Mouse (Mus musculus): ENCODE measurements at regions not wholly inside any gene's neighbourhood (a gene's known extent, or its start where the extent isn't known, plus 50 kb on each side); places are given as distances from the start of the nearest gene placed in this dataset.

DNA sequence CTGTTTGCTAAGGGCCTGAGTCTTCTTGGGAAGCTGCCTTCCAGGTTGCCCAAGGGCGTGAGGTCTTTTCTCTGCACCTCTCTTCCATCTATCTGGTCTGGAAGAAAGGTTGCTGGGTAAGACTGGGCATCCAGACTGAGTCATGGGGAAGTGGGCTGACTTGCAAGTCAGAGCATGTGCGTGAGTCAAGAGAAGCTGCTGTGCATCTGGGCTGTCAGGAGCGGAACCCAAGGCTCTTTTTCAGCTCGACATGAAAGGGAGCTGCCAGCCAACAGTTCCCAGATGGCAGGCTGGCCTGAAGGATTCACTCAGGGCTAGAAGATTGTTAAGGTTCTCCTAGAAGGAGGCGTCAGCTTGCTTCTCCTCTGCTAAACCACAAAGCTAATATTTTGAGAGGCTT is 129.3 kb upstream of the Lrig1 start:
- no peak for TF ChIP-seq EP300 (IDR thresholded peaks at IDR 0.05)
- no peak for TF ChIP-seq CTCF (IDR thresholded peaks at IDR 0.05)
- H3K9me3 ChIP-seq (ENCODE audit: low read length), result no peaks in the 10 kb centered on the region
- no peak overlapping the region for H3K4me2 ChIP-seq (replicated peaks; ENCODE audit: low read depth, low read length)
- H3K4me3 ChIP-seq (ENCODE audit: low read depth, low read length), result no peak overlapping the region
- no peak overlapping the region for H3K27ac ChIP-seq (ENCODE audit: low read length)
- no peak overlapping the region for H3K9ac ChIP-seq (replicated peaks; ENCODE audit: low read depth)
- DNase-seq (ENCODE audit: low spot score) (no peak), ATAC-seq (no peak)
- no peaks in the 10 kb centered on the region for H3K4me1 ChIP-seq (ENCODE audit: insufficient read depth, low read depth, low read length)
- no peaks in the 10 kb centered on the region for H3K36me3 ChIP-seq (ENCODE audit: insufficient read depth, low read length)
- no peaks in the 10 kb centered on the region for H3K27me3 ChIP-seq (replicated peaks; ENCODE audit: insufficient read depth, low read length)
- WGBS, result 78% methylated on average over 5 of the region's 5 CpGs

GRCm38 (mm10) chr6:94826656-94827055 is 126.7 kb upstream of the Lrig1 start:
- Histone ChIP-seq H3K4me3 (ENCODE audit: low read depth, low read length) (no peak overlapping the region), H3K36me3 (ENCODE audit: insufficient read depth, low read length) (no peaks in the 10 kb centered on the region), H3K27me3 (replicated peaks; ENCODE audit: insufficient read depth, low read length) (no peaks in the 10 kb centered on the region), H3K9ac (replicated peaks; ENCODE audit: low read depth) (no peak overlapping the region), H3K4me2 (replicated peaks; ENCODE audit: low read depth, low read length) (no peak overlapping the region), H3K4me1 (ENCODE audit: insufficient read depth, low read depth, low read length) (no peaks in the 10 kb centered on the region), H3K27ac (ENCODE audit: low read length) (no peak overlapping the region), H3K9me3 (ENCODE audit: low read length) (no peaks in the 10 kb centered on the region)
- no peak for TF ChIP-seq CTCF (IDR thresholded peaks at IDR 0.05)
- TF ChIP-seq EP300 (IDR thresholded peaks at IDR 0.05), result no peak
- DNase-seq (ENCODE audit: low spot score) (peak; percentile 80), ATAC-seq (no peak)
- WGBS, result 63% methylated on average over 2 of the region's 2 CpGs

- Histone ChIP-seq H3K9ac (replicated peaks; ENCODE audit: low read depth) (no peak overlapping the region), H3K27me3 (replicated peaks; ENCODE audit: insufficient read depth, low read length) (no peaks in the 10 kb centered on the region), H3K4me3 (ENCODE audit: low read depth, low read length) (no peak overlapping the region), H3K9me3 (ENCODE audit: low read length) (no peaks in the 10 kb centered on the region), H3K4me2 (replicated peaks; ENCODE audit: low read depth, low read length) (no peak overlapping the region), H3K4me1 (ENCODE audit: insufficient read depth, low read depth, low read length) (peaks cover 2% of the 10 kb centered on the region; the same call in 1 of the 2 replicates), H3K27ac (ENCODE audit: low read length) (no peak overlapping the region), H3K36me3 (ENCODE audit: insufficient read depth, low read length) (no peaks in the 10 kb centered on the region)
- ATAC-seq (no peak), DNase-seq (ENCODE audit: low spot score) (no peak)
- TF ChIP-seq CTCF (IDR thresholded peaks at IDR 0.05) (no peak), EP300 (IDR thresholded peaks at IDR 0.05) (no peak)
- 28% methylated on average over 6 of the region's 6 CpGs for WGBS
Observed at GRCm38 (mm10) chr6:94818220-94818619, 118.3 kb upstream of the Lrig1 start.

- DNase-seq (ENCODE audit: low spot score), result peak; percentile 55
- peak; percentile 62 for ATAC-seq
Observed at GRCm38 (mm10) chr6:94816161-94816560, 116.2 kb upstream of the Lrig1 start.

GRCm38 (mm10) chr6:94814711-94815110 is 114.8 kb upstream of the Lrig1 start:
- no peak overlapping the region for H3K4me2 ChIP-seq (replicated peaks; ENCODE audit: low read depth, low read length)
- no peaks in the 10 kb centered on the region for H3K27me3 ChIP-seq (replicated peaks; ENCODE audit: insufficient read depth, low read length)
- TF ChIP-seq EP300 (IDR thresholded peaks at IDR 0.05) (no peak), CTCF (IDR thresholded peaks at IDR 0.05) (no peak)
- peaks cover 2% of the 10 kb centered on the region; the same call in 1 of the 2 replicates for H3K4me1 ChIP-seq (ENCODE audit: insufficient read depth, low read depth, low read length)
- H3K36me3 ChIP-seq (ENCODE audit: insufficient read depth, low read length), result no peaks in the 10 kb centered on the region
- no peak overlapping the region for H3K4me3 ChIP-seq (ENCODE audit: low read depth, low read length)
- no peak overlapping the region for H3K27ac ChIP-seq (ENCODE audit: low read length)
- no peak overlapping the region for H3K9ac ChIP-seq (replicated peaks; ENCODE audit: low read depth)
- DNase-seq (ENCODE audit: low spot score) (no peak), ATAC-seq (no peak)
- WGBS, result 45% methylated on average over 3 of the region's 3 CpGs
- no peaks in the 10 kb centered on the region for H3K9me3 ChIP-seq (ENCODE audit: low read length)

More at GRCm38 (mm10) chr6:94816161-94816560, 116.2 kb upstream of the Lrig1 start:
- Histone ChIP-seq H3K9me3 (ENCODE audit: low read length) (no peaks in the 10 kb centered on the region), H3K9ac (replicated peaks; ENCODE audit: low read depth) (no peak overlapping the region), H3K4me3 (ENCODE audit: low read depth, low read length) (no peak overlapping the region), H3K27me3 (replicated peaks; ENCODE audit: insufficient read depth, low read length) (no peaks in the 10 kb centered on the region), H3K27ac (ENCODE audit: low read length) (no peak overlapping the region), H3K4me2 (replicated peaks; ENCODE audit: low read depth, low read length) (no peak overlapping the region), H3K4me1 (ENCODE audit: insufficient read depth, low read depth, low read length) (peaks cover 2% of the 10 kb centered on the region; the same call in 1 of the 2 replicates), H3K36me3 (ENCODE audit: insufficient read depth, low read length) (no peaks in the 10 kb centered on the region)
- TF ChIP-seq EP300 (IDR thresholded peaks at IDR 0.05) (no peak), CTCF (IDR thresholded peaks at IDR 0.05) (no peak)
- 13% methylated on average over 5 of the region's 5 CpGs for WGBS

DNA sequence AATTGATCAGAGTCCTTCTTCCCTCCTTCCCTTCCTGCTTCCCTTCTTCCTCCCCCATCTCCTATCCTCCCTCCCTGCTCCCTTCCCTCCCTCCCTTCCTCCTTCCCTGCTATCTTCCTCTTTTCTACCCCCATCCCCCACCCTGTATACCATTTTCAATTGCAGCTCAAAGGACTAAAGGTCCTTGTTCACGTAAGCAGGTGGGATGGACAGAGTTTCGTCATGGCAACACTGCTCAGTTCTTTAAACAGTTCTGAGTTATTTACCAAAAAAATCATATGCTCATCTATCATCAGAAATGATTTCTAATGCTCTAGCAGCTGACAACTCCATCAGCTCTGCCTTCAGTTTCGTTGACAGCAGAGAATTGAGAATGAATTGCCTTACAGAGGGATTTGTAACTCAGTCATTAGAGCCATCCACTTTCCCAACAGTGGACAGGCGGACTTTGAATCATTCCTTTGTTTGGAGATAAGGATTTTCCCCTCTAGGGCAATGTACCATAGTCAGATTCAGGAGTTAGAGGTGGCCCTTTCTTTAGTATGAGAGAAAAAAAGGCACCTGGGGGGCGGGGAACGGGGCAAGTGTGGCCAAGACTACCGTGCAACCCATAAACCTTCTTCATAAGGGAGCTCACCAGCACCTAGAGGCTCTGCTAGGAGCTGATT is 113.7 kb upstream of the Lrig1 start:
- no peak for ATAC-seq
- H3K9me3 ChIP-seq (ENCODE audit: low read length), result no peaks in the 10 kb centered on the region
- 53% methylated on average over 7 of the region's 7 CpGs for WGBS
- no peaks in the 10 kb centered on the region for H3K36me3 ChIP-seq (ENCODE audit: insufficient read depth, low read length)
- no peak for DNase-seq (ENCODE audit: low spot score)
- no peak overlapping the region for H3K4me3 ChIP-seq (ENCODE audit: low read depth, low read length)
- no peak for TF ChIP-seq CTCF (IDR thresholded peaks at IDR 0.05)
- no peak for TF ChIP-seq EP300 (IDR thresholded peaks at IDR 0.05)
- no peaks in the 10 kb centered on the region for H3K27me3 ChIP-seq (replicated peaks; ENCODE audit: insufficient read depth, low read length)
- no peak overlapping the region for H3K9ac ChIP-seq (replicated peaks; ENCODE audit: low read depth)
- peaks cover 2% of the 10 kb centered on the region; the same call in 1 of the 2 replicates for H3K4me1 ChIP-seq (ENCODE audit: insufficient read depth, low read depth, low read length)
- no peak overlapping the region for H3K27ac ChIP-seq (ENCODE audit: low read length)
- no peak overlapping the region for H3K4me2 ChIP-seq (replicated peaks; ENCODE audit: low read depth, low read length)
